In genomic region chr17:25409621-25410020, GRCm38 (mm10) we compare ENCODE assay signal across 19 mouse cellular contexts. TPM values are rescaled to one million over a fixed set of nuclear protein-coding genes. Genes with fewer than 3 reads are reported as not detected.
DNase-seq lines count a peak whose midpoint lies in the region; ATAC-seq and TF ChIP-seq lines count a peak whose summit lies in the region.
"Had no signal": no experiment of that assay in that cellular context is flagged by ENCODE, and none has a peak within 500 bp of the region (broad histone marks: within the 10 kb centered on the region; RNA-seq: fewer than 3 reads in every experiment).

No protein-coding gene starts in this region.

- no peak overlapping the region for H3K4me2 ChIP-seq in embryonic facial prominence, embryonic 12.5 days (replicated peaks)
- H3K4me2 ChIP-seq in heart, postnatal 0 days (ENCODE audit: low read depth, low read length), result no peak overlapping the region
- no peak overlapping the region for H3K4me2 ChIP-seq in midbrain, embryonic 15.5 days
- H3K4me2 ChIP-seq in kidney, embryonic 16.5 days (replicated peaks; ENCODE audit: low read depth, low read length), result no peak overlapping the region
- H3K4me2 ChIP-seq: kidney, embryonic 15.5 days had no signal

- no peak for TF ChIP-seq CTCF in heart, postnatal 0 days (IDR thresholded peaks at IDR 0.05; ENCODE audit: low read depth)
- no peak for TF ChIP-seq CTCF in embryonic fibroblast, embryonic 13.5 days (IDR thresholded peaks at IDR 0.05; ENCODE audit: borderline replicate concordance, insufficient read depth, low read length)

- no peak for ATAC-seq in embryonic facial prominence, embryonic 12.5 days (ENCODE audit: insufficient number of reproducible peaks, insufficient read depth, low FRiP score, low TSS enrichment)
- ATAC-seq in heart, postnatal 0 days (ENCODE audit: insufficient read depth, low read depth), result no peak
- ATAC-seq in midbrain, embryonic 15.5 days (replicated peaks), result no peak
- ATAC-seq in kidney, embryonic 16.5 days (ENCODE audit: low FRiP score, low TSS enrichment), result no peak

- DNase-seq in embryonic facial prominence, embryonic 10.5 days (ENCODE audit: low spot score), result no peak
- DNase-seq in heart, postnatal 0 days (ENCODE audit: low spot score), result no peak
- DNase-seq in heart, adult 8-10 months (ENCODE audit: low spot score), result no peak
- no peak for DNase-seq in cerebellum, adult 9-10 months
- DNase-seq: cerebellum, postnatal 36 days; lung, adult 2 months; thymus, postnatal 4 days had no signal

- no peak overlapping the region for H3K9ac ChIP-seq in embryonic facial prominence, embryonic 12.5 days
- H3K9ac ChIP-seq in heart, postnatal 0 days (replicated peaks; ENCODE audit: low read depth, low read length), result no peak overlapping the region
- H3K9ac ChIP-seq in midbrain, embryonic 15.5 days, result 0 out of 2 replicates have a peak overlapping the region, but pooled peaks have one; percentile 22
- H3K9ac ChIP-seq in kidney, embryonic 16.5 days (replicated peaks; ENCODE audit: low read length), result no peak overlapping the region
- H3K9ac ChIP-seq: kidney, embryonic 15.5 days had no signal

- H3K4me1 ChIP-seq in embryonic facial prominence, embryonic 12.5 days, result peaks cover 66% of the 10 kb centered on the region
- H3K4me1 ChIP-seq in embryonic facial prominence, embryonic 10.5 days, result peaks cover 70% of the 10 kb centered on the region
- H3K4me1 ChIP-seq in heart, postnatal 0 days (ENCODE audit: control insufficient read depth, insufficient read depth), result peaks cover 39% of the 10 kb centered on the region
- peaks cover 13% of the 10 kb centered on the region; the same call in 1 of the 2 replicates for H3K4me1 ChIP-seq in embryonic fibroblast, embryonic 13.5 days (ENCODE audit: control insufficient read depth, insufficient read depth, low read length)
- H3K4me1 ChIP-seq in midbrain, embryonic 15.5 days, result peaks cover 70% of the 10 kb centered on the region
- peaks cover 42% of the 10 kb centered on the region for H3K4me1 ChIP-seq in kidney, embryonic 16.5 days (ENCODE audit: insufficient read depth, low read length)

- H3K36me3 ChIP-seq in embryonic facial prominence, embryonic 12.5 days, result no peaks in the 10 kb centered on the region
- no peaks in the 10 kb centered on the region for H3K36me3 ChIP-seq in embryonic facial prominence, embryonic 10.5 days (replicated peaks)
- H3K36me3 ChIP-seq in heart, postnatal 0 days (replicated peaks; ENCODE audit: control insufficient read depth, insufficient read depth, low read length), result no peaks in the 10 kb centered on the region
- H3K36me3 ChIP-seq in midbrain, embryonic 15.5 days (replicated peaks), result no peaks in the 10 kb centered on the region
- no peaks in the 10 kb centered on the region for H3K36me3 ChIP-seq in kidney, embryonic 16.5 days (ENCODE audit: insufficient read depth, low read length)
- H3K36me3 ChIP-seq: kidney, embryonic 15.5 days had no signal

- WGBS in embryonic facial prominence, embryonic 12.5 days, result 58% methylated on average over 7 of the region's 7 CpGs
- WGBS in embryonic facial prominence, embryonic 10.5 days, result 75% methylated on average over 7 of the region's 7 CpGs
- WGBS in heart, postnatal 0 days, result 80% methylated on average over 7 of the region's 7 CpGs
- 42% methylated on average over 7 of the region's 7 CpGs for WGBS in midbrain, embryonic 15.5 days
- WGBS in kidney, embryonic 16.5 days, result 78% methylated on average over 7 of the region's 7 CpGs

- no peak overlapping the region for H3K4me3 ChIP-seq in embryonic facial prominence, embryonic 12.5 days
- no peak overlapping the region for H3K4me3 ChIP-seq in embryonic facial prominence, embryonic 10.5 days
- no peak overlapping the region for H3K4me3 ChIP-seq in heart, postnatal 0 days (ENCODE audit: low read depth, low read length)
- H3K4me3 ChIP-seq in embryonic fibroblast, embryonic 13.5 days (ENCODE audit: insufficient read depth, low read length), result no peak overlapping the region
- no peak overlapping the region for H3K4me3 ChIP-seq in midbrain, embryonic 15.5 days
- H3K4me3 ChIP-seq in kidney, embryonic 16.5 days (ENCODE audit: low read length), result no peak overlapping the region
- H3K4me3 ChIP-seq: kidney, embryonic 15.5 days had no signal

- H3K27me3 ChIP-seq in embryonic facial prominence, embryonic 12.5 days, result no peaks in the 10 kb centered on the region
- peaks cover 19% of the 10 kb centered on the region; the same call in 1 of the 2 replicates for H3K27me3 ChIP-seq in embryonic facial prominence, embryonic 10.5 days (replicated peaks; ENCODE audit: low read depth, poor library complexity, severe bottlenecking)
- H3K27me3 ChIP-seq in heart, postnatal 0 days (ENCODE audit: control insufficient read depth, insufficient read depth, low read length), result no peaks in the 10 kb centered on the region
- H3K27me3 ChIP-seq in midbrain, embryonic 15.5 days (replicated peaks), result no peaks in the 10 kb centered on the region
- H3K27me3 ChIP-seq in kidney, embryonic 16.5 days (ENCODE audit: insufficient read depth, low read length), result no peaks in the 10 kb centered on the region
- H3K27me3 ChIP-seq: kidney, embryonic 15.5 days had no signal

- H3K27ac ChIP-seq in embryonic facial prominence, embryonic 12.5 days, result 0 out of 2 replicates have a peak overlapping the region, but pooled peaks have one; percentile 43
- H3K27ac ChIP-seq in embryonic facial prominence, embryonic 10.5 days (replicated peaks), result no peak overlapping the region
- peak overlapping the region; percentile 26 for H3K27ac ChIP-seq in heart, postnatal 0 days (ENCODE audit: low read depth)
- peak overlapping the region; percentile 43 for H3K27ac ChIP-seq in embryonic fibroblast, embryonic 13.5 days (ENCODE audit: insufficient read depth, low read length)
- H3K27ac ChIP-seq in midbrain, embryonic 15.5 days, result peak overlapping the region; percentile 50
- no peak overlapping the region for H3K27ac ChIP-seq in kidney, embryonic 16.5 days (ENCODE audit: low read length)
- H3K27ac ChIP-seq: kidney, embryonic 15.5 days had no signal

- TF ChIP-seq POLR2A in embryonic fibroblast, embryonic 13.5 days (IDR thresholded peaks at IDR 0.05; ENCODE audit: low read depth, low read length), result no peak

- no peak for TF ChIP-seq EP300 in heart, postnatal 0 days (IDR thresholded peaks at IDR 0.05; ENCODE audit: low read depth)

- H3K9me3 ChIP-seq in embryonic facial prominence, embryonic 12.5 days, result no peaks in the 10 kb centered on the region
- no peaks in the 10 kb centered on the region for H3K9me3 ChIP-seq in embryonic facial prominence, embryonic 10.5 days
- no peaks in the 10 kb centered on the region for H3K9me3 ChIP-seq in heart, postnatal 0 days (replicated peaks; ENCODE audit: control insufficient read depth, low read length)
- no peaks in the 10 kb centered on the region for H3K9me3 ChIP-seq in midbrain, embryonic 15.5 days
- H3K9me3 ChIP-seq in kidney, embryonic 16.5 days (ENCODE audit: low read length), result no peaks in the 10 kb centered on the region
- H3K9me3 ChIP-seq: kidney, embryonic 15.5 days had no signal

RNA-seq across cellular contexts. Expression of gene Cacna1h, which starts 24.0 kb away (rescaled TPM):
- 8.7 and 11.9 TPM in 2 replicates for polyA plus RNA-seq in embryonic facial prominence, embryonic 12.5 days (2016; fragmentation: Nextera tagmentation; extraction: Ambion mirVana)
- polyA plus RNA-seq in embryonic facial prominence, embryonic 10.5 days (2016; fragmentation: Nextera tagmentation; extraction: Ambion mirVana), result 2.9 and 3.3 TPM in 2 replicates
- total RNA-seq in heart, postnatal 0 days (2014; rRNA removed; ENCODE audit: low replicate concordance), result 39.2 and 65.9 TPM in 2 replicates
- 3.1 and 3.4 TPM in 2 replicates for polyA plus RNA-seq in heart, postnatal 0 days (2015; fragmentation: Nextera tagmentation; extraction: Ambion mirVana)
- 1 to 10 TPM; 3.9 to 9.7 (median 7.7) TPM for total RNA-seq in heart, adult 8-10 months (2022)
- polyA plus RNA-seq in embryonic fibroblast, embryonic 13.5 days (2011; ENCODE audit: insufficient read length, low read depth, missing spikeins), result 10.6 and 12.3 TPM in 2 replicates
- 14.2 and 15.7 TPM in 2 replicates for polyA plus RNA-seq in midbrain, embryonic 15.5 days (2015; fragmentation: Nextera tagmentation; extraction: Ambion mirVana)
- 3.3 and 3.5 TPM in 2 replicates for polyA plus RNA-seq in kidney, embryonic 16.5 days (2015; fragmentation: Nextera tagmentation; extraction: Ambion mirVana)

RNA-seq across cellular contexts. Expression of gene Tpsg1, which starts 40.5 kb away (rescaled TPM):
- polyA plus RNA-seq in embryonic facial prominence, embryonic 12.5 days (2016; fragmentation: Nextera tagmentation; extraction: Ambion mirVana), result 0.31 TPM in 1 of 2 replicates, not detected in the other
- polyA plus RNA-seq in embryonic facial prominence, embryonic 10.5 days (2016; fragmentation: Nextera tagmentation; extraction: Ambion mirVana), result not detected in 2 replicates
- total RNA-seq in heart, postnatal 0 days (2014; rRNA removed; ENCODE audit: low replicate concordance), result not detected in 2 replicates
- polyA plus RNA-seq in heart, postnatal 0 days (2015; fragmentation: Nextera tagmentation; extraction: Ambion mirVana), result 0.33 and 0.56 TPM in 2 replicates
- total RNA-seq in heart, adult 8-10 months (2022), result not detected
- 0.91 TPM in 1 of 2 replicates, not detected in the other for polyA plus RNA-seq in embryonic fibroblast, embryonic 13.5 days (2011; ENCODE audit: insufficient read length, low read depth, missing spikeins)
- polyA plus RNA-seq in midbrain, embryonic 15.5 days (2015; fragmentation: Nextera tagmentation; extraction: Ambion mirVana), result 0.79 and 0.93 TPM in 2 replicates
- 0.25 TPM in 1 of 2 replicates, not detected in the other for polyA plus RNA-seq in kidney, embryonic 16.5 days (2015; fragmentation: Nextera tagmentation; extraction: Ambion mirVana)
- total RNA-seq: gastrocnemius, adult 8-10 months; layer of hippocampus, postnatal 14 days; left cerebral cortex, postnatal 36 days; megakaryocyte progenitor cell, adult 5-6 weeks had no signal

RNA-seq across cellular contexts. Expression of gene Tpsb2, which starts 43.5 kb away (rescaled TPM):
- not detected in 2 replicates for polyA plus RNA-seq in embryonic facial prominence, embryonic 12.5 days (2016; fragmentation: Nextera tagmentation; extraction: Ambion mirVana)
- not detected in 2 replicates for polyA plus RNA-seq in embryonic facial prominence, embryonic 10.5 days (2016; fragmentation: Nextera tagmentation; extraction: Ambion mirVana)
- total RNA-seq in heart, postnatal 0 days (2014; rRNA removed; ENCODE audit: low replicate concordance), result 15.2 and 28.1 TPM in 2 replicates
- polyA plus RNA-seq in heart, postnatal 0 days (2015; fragmentation: Nextera tagmentation; extraction: Ambion mirVana), result 26.2 and 35.5 TPM in 2 replicates
- total RNA-seq in heart, adult 8-10 months (2022), result 1 to 10 TPM in 1 of 4 experiments, under 1 TPM in 3; 0.24 to 1.4 (median 0.72) TPM
- polyA plus RNA-seq in embryonic fibroblast, embryonic 13.5 days (2011; ENCODE audit: insufficient read length, low read depth, missing spikeins), result not detected in 2 replicates
- polyA plus RNA-seq in midbrain, embryonic 15.5 days (2015; fragmentation: Nextera tagmentation; extraction: Ambion mirVana), result 0.15 and 0.70 TPM in 2 replicates
- polyA plus RNA-seq in kidney, embryonic 16.5 days (2015; fragmentation: Nextera tagmentation; extraction: Ambion mirVana), result 2.0 and 2.2 TPM in 2 replicates
- total RNA-seq: left cerebral cortex, postnatal 36 days; megakaryocyte progenitor cell, adult 5-6 weeks had no signal
- polyA plus RNA-seq: small intestine, adult 2 months had no signal

RNA-seq across cellular contexts. Expression of gene Tekt4, which starts 44.8 kb away (rescaled TPM):
- polyA plus RNA-seq in embryonic facial prominence, embryonic 12.5 days (2016; fragmentation: Nextera tagmentation; extraction: Ambion mirVana), result 0.13 and 0.22 TPM in 2 replicates
- 0.33 TPM in 1 of 2 replicates, not detected in the other for polyA plus RNA-seq in embryonic facial prominence, embryonic 10.5 days (2016; fragmentation: Nextera tagmentation; extraction: Ambion mirVana)
- 1.3 TPM in 1 of 2 replicates, not detected in the other for total RNA-seq in heart, postnatal 0 days (2014; rRNA removed; ENCODE audit: low replicate concordance)
- 0.23 and 1.1 TPM in 2 replicates for polyA plus RNA-seq in heart, postnatal 0 days (2015; fragmentation: Nextera tagmentation; extraction: Ambion mirVana)
- total RNA-seq in heart, adult 8-10 months (2022), result under 1 TPM in 3 of 4 experiments, not detected in 1; 0.28 to 0.46 (median 0.33) TPM
- polyA plus RNA-seq in embryonic fibroblast, embryonic 13.5 days (2011; ENCODE audit: insufficient read length, low read depth, missing spikeins), result not detected in 2 replicates
- 1.2 TPM in 2 replicates for polyA plus RNA-seq in midbrain, embryonic 15.5 days (2015; fragmentation: Nextera tagmentation; extraction: Ambion mirVana)
- not detected in 2 replicates for polyA plus RNA-seq in kidney, embryonic 16.5 days (2015; fragmentation: Nextera tagmentation; extraction: Ambion mirVana)
- total RNA-seq: adrenal gland, adult 18-20 months; gastrocnemius, adult 8-10 months; megakaryocyte progenitor cell, adult 5-6 weeks had no signal
- polyA plus RNA-seq: kidney, embryonic 15.5 days; small intestine, adult 2 months; stomach, embryonic 16.5 days had no signal

Comparison
In these comparisons a context has a peak if more than half of its experiments do, and no peak if none do; other contexts are left out.
1. H3K27ac ChIP-seq: peak in embryonic facial prominence, embryonic 12.5 days (single experiment), heart, postnatal 0 days (single experiment), embryonic fibroblast, embryonic 13.5 days (single experiment) and midbrain, embryonic 15.5 days (single experiment); none in embryonic facial prominence, embryonic 10.5 days (single experiment) and kidney, embryonic 16.5 days (single experiment).